Mouse (Mus musculus): ENCODE data around the gene Ucp3.
"Not testable (repeated sequence)": the region's sequence is repeated elsewhere in the genome, so short reads cannot be mapped to it uniquely, and the experiment has no call there.

The Ucp3 gene

DNA sequence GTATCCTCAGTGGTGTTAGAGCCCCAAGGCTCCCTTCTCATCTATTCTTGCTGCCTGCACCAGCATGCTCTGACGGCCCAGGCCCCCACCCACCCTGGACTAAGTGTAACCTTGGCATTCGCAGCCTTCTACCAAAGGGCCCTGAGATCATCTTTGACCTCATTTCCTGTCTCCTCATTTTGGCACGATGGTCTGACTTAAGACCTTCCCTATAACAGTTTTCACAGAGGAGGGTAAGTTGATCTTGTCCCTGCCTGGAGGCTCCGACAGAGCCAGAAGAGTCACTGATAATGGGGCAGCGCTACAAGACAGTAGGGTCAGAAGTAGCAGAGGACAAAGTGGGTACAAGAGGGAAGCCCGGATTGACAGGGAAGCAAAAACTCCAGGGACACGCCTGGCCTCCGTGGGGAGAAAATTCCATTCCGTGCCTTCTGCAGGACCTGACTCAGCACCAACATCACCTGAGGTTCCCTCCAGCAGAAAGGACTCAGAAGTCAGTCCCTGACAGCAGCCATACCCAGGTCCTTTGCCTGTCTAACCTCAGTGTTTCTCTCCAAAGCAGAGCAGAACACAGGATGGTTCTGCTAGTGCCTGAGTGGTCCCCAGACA, 1.2 kb downstream of the Ucp3 start:
- DNase-seq (ENCODE audit: low read depth, low spot score), result no peak

DNA sequence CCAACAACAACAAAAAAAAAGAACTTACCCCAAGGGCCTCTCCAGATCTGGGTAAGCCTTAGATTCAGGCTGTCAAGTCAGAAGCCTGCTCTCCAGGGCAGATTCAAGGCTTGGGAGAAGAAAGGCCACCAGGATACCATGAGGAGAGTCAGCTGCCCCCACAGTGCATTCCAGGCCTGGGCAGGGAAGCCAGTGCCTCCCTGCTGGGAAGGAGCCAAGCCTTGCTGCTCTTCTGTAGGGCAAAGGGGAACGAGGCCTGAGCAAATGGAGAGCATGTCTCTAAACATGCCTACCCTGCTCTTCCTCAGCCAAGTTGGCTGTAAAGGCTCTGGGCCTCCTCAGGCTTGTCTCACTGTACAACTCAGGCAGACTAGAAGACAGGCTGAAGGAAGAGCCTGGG, 1.9 kb downstream of the Ucp3 start:
- no peak for DNase-seq (ENCODE audit: low read depth, low spot score)

DNA sequence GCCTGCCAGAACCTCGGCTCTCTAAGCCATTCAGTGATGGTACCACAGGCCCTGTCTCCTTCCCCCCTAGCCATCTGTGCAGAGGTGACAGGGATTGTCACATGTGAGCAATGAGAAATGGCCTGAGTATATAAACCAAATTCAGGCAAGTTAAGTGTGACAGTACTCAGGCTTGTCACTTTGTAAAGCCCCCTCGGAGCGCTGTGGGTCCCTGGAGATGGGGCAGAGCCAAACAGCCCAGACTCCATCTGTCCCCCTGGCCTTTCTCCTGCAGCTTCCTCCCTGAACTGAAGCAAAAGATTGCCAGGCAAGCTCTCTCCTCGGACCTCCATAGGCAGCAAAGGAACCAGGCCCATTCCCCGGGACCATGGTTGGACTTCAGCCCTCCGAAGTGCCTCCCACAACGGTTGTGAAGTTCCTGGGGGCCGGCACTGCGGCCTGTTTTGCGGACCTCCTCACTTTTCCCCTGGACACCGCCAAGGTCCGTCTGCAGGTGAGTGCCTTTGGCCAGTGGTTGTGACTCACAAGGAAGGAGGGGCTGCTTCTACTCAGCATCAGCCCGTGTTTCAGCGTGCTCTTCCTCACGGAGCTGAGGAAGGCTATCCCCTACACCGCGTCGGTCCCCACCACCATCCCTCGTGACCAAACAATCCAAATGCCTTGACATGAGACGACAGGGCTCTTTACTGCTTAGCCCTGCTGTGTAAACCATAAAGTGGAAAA, 6.5 kb downstream of the Ucp3 start:
- DNase-seq (ENCODE audit: low read depth, low spot score), result no peak

DNA sequence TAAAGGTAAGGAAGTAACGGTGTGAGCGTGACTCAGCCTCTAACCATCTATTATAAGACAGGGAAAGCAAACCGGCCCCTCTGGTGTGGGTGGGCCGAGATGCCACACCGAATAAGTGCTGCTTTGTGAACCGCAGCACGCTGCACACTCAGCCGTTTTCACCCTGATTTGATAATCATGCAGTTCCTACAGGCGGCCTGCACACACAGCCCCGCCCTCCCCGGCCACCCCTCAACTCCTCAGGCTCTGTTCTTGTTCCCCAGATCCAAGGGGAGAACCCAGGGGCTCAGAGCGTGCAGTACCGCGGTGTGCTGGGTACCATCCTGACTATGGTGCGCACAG, 7.0 kb downstream of the Ucp3 start:
- DNase-seq (ENCODE audit: low read depth, low spot score), result no peak

DNA sequence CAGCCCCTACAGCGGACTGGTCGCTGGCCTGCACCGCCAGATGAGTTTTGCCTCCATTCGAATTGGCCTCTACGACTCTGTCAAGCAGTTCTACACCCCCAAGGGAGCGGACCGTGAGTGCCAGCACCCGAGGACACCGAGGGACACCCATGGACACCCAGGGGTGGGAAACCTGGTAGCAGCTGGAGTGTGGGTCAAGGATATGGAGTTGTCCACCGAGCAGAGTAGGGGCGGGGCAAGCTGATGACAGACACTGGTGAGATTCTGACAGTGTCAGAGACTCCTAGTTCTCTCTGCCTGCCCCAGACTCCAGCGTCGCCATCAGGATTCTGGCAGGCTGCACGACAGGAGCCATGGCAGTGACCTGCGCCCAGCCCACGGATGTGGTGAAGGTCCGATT, 7.4 kb downstream of the Ucp3 start:
- no peak for DNase-seq (ENCODE audit: low read depth, low spot score)

DNA sequence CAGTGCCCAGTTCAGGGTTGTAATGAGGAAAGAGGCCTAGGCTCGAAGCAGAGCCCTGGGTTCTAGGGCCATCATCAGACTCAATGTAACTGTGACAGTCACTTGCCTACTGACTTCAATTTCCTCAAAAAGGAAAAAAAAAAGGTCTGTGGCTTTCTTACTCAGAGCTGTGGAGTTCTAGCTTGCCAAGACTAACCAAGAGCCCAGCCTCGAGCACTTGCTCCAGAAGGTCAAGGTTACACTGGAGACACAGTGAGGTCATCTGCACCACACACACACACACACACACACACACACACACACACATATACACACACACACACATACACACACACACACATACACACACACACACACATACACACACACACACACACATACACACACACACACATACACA, 9.3 kb downstream of the Ucp3 start:
- not testable (repeated sequence) for DNase-seq (ENCODE audit: low read depth, low spot score)

DNA sequence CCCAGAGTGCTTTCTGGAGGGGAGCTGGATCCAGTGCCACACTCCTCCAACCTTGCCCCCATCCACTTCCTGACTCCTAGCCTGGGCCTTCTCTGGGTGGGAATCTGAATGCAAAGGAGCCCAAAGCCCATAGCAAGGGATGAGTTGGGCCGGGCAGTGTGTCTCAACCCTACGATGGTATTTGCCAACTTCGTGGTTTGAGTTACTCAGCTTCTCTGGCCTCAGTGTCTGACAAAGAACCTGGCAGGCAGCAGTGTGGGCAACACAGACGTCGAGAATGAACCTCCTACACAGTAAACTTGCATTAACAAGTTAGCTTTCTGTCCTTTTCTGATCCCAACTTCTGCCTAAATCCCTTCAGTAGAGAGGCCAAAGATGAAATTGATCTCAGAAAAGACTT, 11.7 kb downstream of the Ucp3 start:
- DNase-seq (ENCODE audit: low read depth, low spot score), result no peak

DNA sequence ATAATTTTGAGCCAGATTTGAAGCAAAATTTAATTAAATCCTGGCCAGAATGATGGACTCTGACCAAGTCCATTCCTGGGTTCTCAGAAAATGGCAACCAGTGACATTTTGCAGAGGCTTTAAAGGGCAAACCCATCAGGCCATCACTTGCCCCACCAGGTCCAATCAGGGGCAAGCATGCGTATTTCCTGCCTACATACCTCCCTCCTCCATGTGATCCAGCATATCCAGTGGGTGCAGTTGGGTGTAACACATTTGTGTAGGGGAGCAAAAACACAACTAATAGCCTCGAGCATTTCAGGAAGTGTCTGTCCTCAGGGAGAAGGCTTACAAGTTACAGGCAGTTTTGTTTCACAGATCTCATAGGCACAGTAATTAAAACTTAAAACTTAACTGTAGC, 14.5 kb downstream of the Ucp3 start:
- no peak for DNase-seq (ENCODE audit: low read depth, low spot score)

DNA sequence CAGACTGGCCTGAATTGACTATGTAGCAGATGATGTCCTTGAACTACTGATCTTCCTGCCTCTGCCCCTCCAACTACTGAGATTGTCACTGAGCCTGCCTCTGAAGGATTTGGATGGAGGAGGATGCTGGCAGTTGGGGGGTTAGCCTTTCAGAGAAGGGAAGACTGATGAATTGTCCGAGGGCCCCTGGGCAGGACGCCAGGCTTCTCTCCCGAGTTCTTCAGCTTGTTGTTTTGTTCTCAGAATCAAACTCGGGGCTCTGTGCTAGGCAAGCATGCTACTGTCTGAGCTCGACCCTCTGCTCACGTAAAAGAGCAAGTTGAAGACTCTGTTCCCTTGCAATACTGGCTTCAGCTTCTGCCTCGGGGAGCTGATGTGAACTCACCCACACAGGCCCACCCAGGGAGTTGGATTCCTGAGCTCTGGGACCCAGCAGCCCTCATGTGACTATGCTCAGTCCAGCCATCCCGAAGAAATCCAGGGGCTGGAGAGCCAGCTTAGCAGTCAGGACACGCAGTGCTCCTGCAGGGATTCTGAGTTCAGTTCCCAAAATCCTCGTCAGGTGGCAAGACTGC, 15.8 kb downstream of the Ucp3 start:
- DNase-seq (ENCODE audit: low read depth, low spot score), result no peak

DNA sequence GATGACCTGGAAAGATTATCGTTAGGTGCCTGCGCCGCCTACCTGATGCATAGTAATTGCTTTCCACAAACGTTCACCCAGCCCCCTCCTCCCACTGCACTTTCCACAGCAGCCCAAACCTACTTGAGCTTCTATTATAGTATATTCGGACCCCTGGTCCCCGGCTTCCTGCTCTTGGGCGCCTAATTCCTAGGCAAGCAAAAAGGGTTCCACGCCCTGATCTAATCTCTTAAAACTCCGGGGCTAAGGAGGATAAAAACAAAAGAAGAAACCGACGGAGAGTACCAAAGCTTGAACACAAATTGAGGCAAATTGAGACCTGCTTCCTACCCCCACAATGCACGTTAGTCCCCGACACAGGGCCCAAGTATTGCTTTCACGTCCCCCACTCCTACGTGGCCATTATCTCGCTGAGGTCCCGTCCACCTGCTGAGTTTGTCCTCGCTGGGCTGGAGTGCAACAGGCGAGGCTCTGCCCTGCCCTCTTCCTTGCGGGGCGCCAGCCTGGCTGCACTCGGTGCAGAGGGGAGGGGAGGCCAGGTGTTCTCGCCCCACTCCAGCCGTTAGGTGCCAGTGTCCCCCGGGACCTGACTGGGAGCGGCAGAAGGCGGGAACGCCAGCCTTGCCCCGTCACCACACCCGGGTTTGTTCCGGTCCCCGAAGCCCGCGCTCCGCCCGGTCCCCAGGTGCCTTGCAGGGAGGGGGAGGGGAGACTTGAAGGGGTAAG, 19.8 kb downstream of the Ucp3 start:
- no peak for DNase-seq (ENCODE audit: low read depth, low spot score)

DNA sequence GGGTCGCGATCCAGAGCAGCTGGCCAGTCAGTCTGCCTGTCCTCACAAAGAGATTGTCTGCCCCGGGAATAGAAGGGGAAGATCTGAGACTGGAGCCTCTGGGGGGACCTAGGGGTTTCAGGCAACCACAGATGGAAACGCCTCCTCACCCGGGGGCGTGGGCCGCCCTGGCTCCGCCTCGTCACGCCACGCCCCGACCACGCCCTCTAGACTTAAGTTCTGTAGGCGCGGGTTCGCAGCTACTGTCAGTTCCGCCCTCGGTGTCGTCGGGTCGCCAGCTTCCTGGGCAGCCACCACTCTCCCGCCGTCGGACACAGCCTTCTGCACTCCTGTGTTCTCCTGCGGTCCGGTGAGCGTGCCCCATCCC, 20.3 kb downstream of the Ucp3 start, which contains the start of gene Ucp2:
TSS of gene Ucp2 (plus strand) at position 221 of the 367 bp plus-strand sequence.
- peak; percentile 63 for DNase-seq (ENCODE audit: low read depth, low spot score)

DNA sequence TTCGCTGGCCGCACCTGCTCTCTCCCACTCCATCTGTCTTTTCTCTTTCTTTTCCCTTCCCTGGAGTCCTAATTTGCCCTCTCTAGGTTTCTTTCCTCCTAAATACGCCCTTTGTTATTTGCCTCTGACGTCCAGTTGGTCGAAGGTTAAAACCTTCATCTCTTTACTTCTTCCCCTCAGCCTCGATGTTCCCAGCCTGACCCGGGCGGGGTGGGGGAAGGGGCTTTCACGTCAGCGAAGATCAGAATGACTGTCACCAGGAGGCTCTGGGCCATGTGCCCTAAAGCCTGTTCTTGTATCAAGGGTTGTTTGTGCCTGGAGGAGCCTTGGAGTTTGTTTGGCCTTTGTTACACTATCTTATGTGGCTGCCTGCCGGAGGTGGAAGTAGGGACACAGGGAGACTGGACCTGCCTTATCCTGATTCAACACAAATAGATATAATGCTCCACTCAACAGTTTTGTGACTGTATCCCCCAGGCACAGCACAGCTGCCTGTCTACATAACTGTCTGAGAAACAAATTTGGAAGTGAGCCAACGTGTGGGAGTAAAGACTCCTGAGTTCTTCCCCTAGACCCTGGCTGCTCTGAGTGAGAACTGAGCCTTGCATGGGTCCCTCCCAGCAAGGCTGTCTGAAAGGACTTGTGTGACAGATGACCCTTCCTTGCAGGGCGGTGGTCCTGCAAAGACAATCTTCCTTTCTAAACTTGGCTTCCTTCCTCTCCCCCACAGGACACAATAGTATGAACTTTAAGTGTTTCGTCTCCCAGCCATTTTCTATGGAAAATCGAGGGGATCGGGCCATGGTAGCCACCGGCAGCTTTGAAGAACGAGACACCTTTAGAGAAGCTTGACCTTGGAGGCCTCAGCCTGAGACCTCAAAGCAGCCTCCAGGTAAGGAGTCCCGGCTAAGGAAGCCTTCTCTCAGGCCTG, 21.0 kb downstream of the Ucp3 start:
- DNase-seq (ENCODE audit: low read depth, low spot score), result no peak

DNA sequence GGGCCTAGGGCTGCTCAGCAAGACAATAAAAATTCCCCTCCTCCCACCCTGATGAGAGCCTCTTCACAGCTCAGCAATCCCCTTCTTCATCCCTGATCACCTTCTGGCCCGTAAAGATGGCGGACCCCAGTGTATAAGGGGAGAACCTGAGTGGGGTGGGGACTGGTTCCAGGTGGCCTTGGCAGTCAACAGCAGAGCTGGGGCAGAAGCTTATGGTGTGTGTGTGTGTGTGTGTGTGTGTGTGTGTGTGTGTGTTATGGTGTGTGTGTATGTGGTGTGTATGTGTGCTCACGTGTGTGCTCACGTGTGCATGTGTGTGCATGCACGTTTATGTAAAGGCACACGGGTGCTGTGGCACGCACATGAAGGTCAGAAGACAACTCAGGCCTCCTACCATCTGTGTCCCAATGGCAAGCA, 21.6 kb downstream of the Ucp3 start:
- DNase-seq (ENCODE audit: low read depth, low spot score), result no peak

DNA sequence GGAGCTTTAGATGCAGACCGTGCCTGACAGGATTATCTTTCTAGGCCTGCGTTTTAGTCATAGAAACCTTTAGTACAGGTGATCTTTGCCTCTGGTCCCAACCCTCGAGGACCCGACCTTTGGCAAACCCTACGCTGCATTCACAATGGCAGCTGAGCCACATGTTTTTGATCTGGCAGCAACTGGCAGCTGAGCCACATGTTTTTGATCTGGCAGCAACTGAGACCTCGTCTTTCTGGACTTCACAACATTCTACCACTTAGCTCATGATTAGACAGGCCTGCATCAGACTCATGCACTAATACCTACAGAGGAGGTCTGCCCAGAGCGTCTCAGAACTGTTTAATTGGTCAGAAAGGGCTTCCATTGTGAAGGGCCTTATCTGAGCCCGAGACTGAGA, 22.3 kb downstream of the Ucp3 start:
- DNase-seq (ENCODE audit: low read depth, low spot score), result no peak

DNA sequence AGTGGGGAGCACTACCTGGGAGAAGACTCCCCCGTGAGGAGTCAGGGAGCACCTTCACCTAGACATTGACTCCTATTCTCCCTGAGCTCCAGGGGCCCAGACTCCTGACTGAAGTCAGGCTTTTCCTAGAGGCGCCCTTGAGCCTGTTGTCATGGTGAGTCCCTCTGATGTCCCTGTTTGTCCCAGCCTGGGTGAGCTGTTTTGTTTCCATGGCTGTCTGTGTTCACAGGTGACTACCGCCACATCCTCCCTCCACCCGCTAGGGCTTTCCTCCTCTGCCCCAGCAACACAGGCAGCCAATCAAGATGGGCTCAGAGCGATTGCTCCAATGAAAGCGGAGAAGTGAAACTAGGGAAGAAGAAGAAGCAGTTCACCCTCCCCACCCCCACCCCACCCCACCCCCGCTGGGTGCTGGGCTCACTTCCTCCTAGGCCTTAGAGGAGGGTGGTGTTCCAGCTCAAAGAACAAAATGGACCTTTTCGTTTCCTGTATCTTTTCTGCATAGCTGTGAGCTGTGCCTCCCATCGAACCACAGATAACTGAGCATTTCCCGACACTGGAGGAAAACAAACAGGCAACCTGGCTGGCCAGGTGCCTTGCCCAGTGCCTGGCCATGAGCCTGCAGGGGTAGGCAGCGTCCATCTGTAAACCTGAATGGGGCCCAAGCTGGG, 22.9 kb downstream of the Ucp3 start:
- DNase-seq (ENCODE audit: low read depth, low spot score), result peak; percentile 64

DNA sequence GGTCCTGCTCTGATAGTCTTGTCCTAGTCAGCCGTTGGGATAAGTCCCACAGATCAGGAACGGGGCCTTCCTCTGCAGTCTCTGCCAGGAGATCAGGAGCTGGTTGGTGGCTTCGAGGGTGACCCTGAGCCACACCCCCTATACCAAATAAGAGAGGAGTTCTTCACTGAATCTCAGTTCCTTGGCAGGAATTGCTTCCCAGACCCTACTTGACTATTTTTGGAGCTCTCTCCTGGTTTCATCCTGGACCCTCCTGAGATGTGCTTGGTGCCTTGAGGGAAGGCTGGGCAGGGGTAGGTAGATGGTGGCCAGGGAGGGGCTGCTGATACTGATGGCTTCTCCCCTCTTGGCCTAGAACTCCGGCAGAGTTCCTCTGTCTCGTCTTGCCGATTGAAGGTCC, 23.6 kb downstream of the Ucp3 start:
- no peak for DNase-seq (ENCODE audit: low read depth, low spot score)

DNA sequence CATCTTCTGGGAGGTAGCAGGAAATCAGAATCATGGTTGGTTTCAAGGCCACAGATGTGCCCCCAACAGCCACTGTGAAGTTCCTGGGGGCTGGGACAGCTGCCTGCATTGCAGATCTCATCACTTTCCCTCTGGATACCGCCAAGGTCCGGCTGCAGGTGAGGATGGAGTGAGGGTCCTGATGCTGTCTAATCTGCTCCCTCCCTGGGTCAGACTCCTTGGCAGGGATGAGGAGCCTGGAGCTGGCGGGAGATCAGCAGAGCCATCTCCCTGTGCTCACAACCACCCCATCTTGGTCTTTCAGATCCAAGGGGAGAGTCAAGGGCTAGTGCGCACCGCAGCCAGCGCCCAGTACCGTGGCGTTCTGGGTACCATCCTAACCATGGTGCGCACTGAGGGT, 24.0 kb downstream of the Ucp3 start:
- no peak for DNase-seq (ENCODE audit: low read depth, low spot score)

DNA sequence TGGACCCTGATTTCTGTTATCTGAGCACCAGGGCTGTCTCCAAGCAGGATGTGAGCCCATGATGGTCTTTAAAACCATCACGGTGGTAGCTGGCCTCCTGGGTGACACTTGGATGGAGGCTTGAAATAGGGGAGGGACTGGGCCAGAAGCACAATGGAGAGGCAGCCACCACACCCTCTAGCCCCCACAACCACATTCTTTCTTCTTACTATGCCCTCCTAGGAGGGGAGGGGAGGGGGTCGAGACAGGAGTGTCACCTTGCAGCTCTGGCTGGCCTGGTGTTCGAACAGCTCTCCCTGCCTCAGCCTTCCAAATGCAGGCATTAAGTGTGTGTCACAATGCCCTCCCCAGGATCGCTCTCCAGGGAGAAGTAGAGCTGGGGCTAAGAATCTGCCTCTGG, 24.6 kb downstream of the Ucp3 start:
- DNase-seq (ENCODE audit: low read depth, low spot score), result no peak

DNA sequence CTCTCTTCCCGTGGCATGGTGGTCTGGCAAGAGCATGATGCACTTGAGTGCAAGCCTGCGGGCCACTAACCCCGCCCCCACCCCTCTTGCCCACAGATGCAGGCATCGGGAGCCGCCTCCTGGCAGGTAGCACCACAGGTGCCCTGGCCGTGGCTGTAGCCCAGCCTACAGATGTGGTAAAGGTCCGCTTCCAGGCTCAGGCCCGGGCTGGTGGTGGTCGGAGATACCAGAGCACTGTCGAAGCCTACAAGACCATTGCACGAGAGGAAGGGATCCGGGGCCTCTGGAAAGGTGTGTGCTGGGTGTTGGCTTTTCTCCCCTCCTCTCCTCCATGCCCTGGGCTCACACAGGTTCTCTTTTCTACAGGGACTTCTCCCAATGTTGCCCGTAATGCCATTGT, 25.2 kb downstream of the Ucp3 start:
- no peak for DNase-seq (ENCODE audit: low read depth, low spot score)

DNA sequence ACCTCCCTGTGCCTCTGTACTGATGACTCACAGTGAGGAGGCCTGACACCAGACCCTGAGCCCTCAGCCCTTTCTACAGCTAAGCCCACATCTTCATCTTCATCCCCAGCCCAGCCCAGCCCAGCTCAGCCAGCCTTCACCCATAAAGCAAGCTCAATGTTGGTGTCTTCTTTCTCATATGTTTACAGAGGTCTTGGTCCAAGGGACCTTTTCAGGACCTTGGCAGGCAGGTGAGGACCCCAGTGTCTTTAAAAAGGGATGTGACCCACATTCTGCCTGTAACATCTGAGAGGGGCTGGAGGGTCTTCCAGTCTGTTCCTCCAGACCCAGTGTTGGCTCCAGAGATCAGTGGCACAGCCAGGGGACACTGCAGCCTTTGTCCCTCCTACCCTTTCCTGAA, 26.7 kb downstream of the Ucp3 start:
- no peak for DNase-seq (ENCODE audit: low read depth, low spot score)
